Mouse (Mus musculus): ENCODE results near the gene Cars.

GRCm38 (mm10) chr7:143509566-143509965, 90.3 kb downstream of the Cars start:
- TF ChIP-seq CTCF (IDR thresholded peaks at IDR 0.05; ENCODE audit: low read depth, low read length) (no peak), POLR2A (IDR thresholded peaks at IDR 0.05; ENCODE audit: insufficient read depth, low read length) (no peak)

Measured in ES-Bruce4 (cell line).